Mouse (Mus musculus) hindbrain, embryonic 16.5 days (tissue): ENCODE data around the gene Lepr. TPM values are rescaled to one million over a fixed set of nuclear protein-coding genes. Genes with fewer than 3 reads are reported as not detected.

Experiments
- ATAC-seq: fragments of 200-750 bp; cut with Nextera tagmentation; 2 replicates; pipeline ENCODE4 v1.8.0; 2017; ENCODE audit warnings: moderate TSS enrichment, moderate library complexity
- H3K27ac ChIP-seq: fragments of 300-500 bp; sonication (generic); 2 replicates; pipeline ENCODE4 v1.5.1; 2014; ENCODE audit warnings: low read depth, mild to moderate bottlenecking, control low read depth, low read length, moderate library complexity
- H3K27me3 ChIP-seq: fragments of 300-500 bp; sonication (generic); replicated peaks from 2 replicates; pipeline ENCODE4 v1.6.1; 2014; ENCODE audit warnings: low read length; ENCODE audit not compliant: control insufficient read depth, insufficient read depth
- H3K36me3 ChIP-seq: fragments of 300-500 bp; sonication (generic); 2 replicates; pipeline ENCODE4 v1.6.1; 2014; ENCODE audit warnings: mild to moderate bottlenecking, low read length, moderate library complexity, mixed read lengths; ENCODE audit not compliant: control insufficient read depth, insufficient read depth
- H3K4me1 ChIP-seq: fragments of 300-500 bp; sonication (generic); 2 replicates; pipeline ENCODE4 v1.6.1; 2014; ENCODE audit warnings: low read depth, low read length; ENCODE audit not compliant: control insufficient read depth, insufficient read depth
- H3K4me2 ChIP-seq: fragments of 300-500 bp; sonication (generic); 2 replicates; pipeline ENCODE4 v1.6.1; 2014; ENCODE audit warnings: mild to moderate bottlenecking, low read length, control low read depth, moderate library complexity
- H3K4me3 ChIP-seq: fragments of 300-500 bp; sonication (generic); 2 replicates; pipeline ENCODE4 v1.5.1; 2014; ENCODE audit warnings: mild to moderate bottlenecking, low read length, control low read depth, moderate library complexity
- H3K9ac ChIP-seq: fragments of 300-500 bp; sonication (generic); 2 replicates; pipeline ENCODE4 v1.6.1; 2014; ENCODE audit warnings: low read depth, mild to moderate bottlenecking, control low read depth, low read length, moderate library complexity
- H3K9me3 ChIP-seq: fragments of 300-500 bp; sonication (generic); 2 replicates; pipeline ENCODE4 v1.6.1; 2014; ENCODE audit warnings: mild to moderate bottlenecking, low read length, moderate library complexity; ENCODE audit not compliant: control insufficient read depth
- WGBS: fragments of 180-500 bp; shearing (Covaris S2); extraction: QIAGEN DNeasy Blood & Tissue Kit; methylation state at CpG from one replicate; pipeline ENCODE4 v1.1.7; 2014; 5-methylcytosine and 5-hydroxymethylcytosine counted together
- polyA plus RNA-seq: library from polyadenylated mRNA; unstranded; fragments of >200 nt; fragmentation: Nextera tagmentation; extraction: Ambion mirVana; gene quantifications from 2 replicates; pipeline ENCODE4 v1.2.1, GENCODE M21; 2015

The Lepr gene
- polyA plus RNA-seq, 1 experiment from 2014 or later = 4.1 TPM

GRCm38 (mm10) chr4:101689241-101689640 lies 28.0 kb upstream of the Lepr start:
- no peak overlapping the region for H3K27ac ChIP-seq
- 82% methylated on average over 4 of the region's 4 CpGs for WGBS
- no peak overlapping the region for H3K4me2 ChIP-seq
- H3K9me3 ChIP-seq = no peaks in the 10 kb centered on the region
- H3K4me1 ChIP-seq = no peaks in the 10 kb centered on the region
- no peak overlapping the region for H3K4me3 ChIP-seq
- no peak for ATAC-seq
- no peaks in the 10 kb centered on the region for H3K36me3 ChIP-seq
- no peaks in the 10 kb centered on the region for H3K27me3 ChIP-seq
- H3K9ac ChIP-seq = no peak overlapping the region

- WGBS = 75% methylated on average over 5 of the region's 5 CpGs
These were observed 27.6 kb upstream of the Lepr start for GRCm38 (mm10) chr4:101689645-101690044.

GRCm38 (mm10) chr4:101692892-101693291 lies 24.3 kb upstream of the Lepr start:
- Histone ChIP-seq H3K27me3 (no peaks in the 10 kb centered on the region), H3K9ac (no peak overlapping the region), H3K4me1 (no peaks in the 10 kb centered on the region), H3K4me2 (no peak overlapping the region), H3K4me3 (no peak overlapping the region), H3K9me3 (no peaks in the 10 kb centered on the region), H3K36me3 (no peaks in the 10 kb centered on the region), H3K27ac (no peak overlapping the region)
- no peak for ATAC-seq
- 57% methylated on average over 4 of the region's 4 CpGs for WGBS

More at GRCm38 (mm10) chr4:101689645-101690044, 27.6 kb upstream of the Lepr start:
- Histone ChIP-seq H3K4me1 (no peaks in the 10 kb centered on the region), H3K9ac (no peak overlapping the region), H3K36me3 (no peaks in the 10 kb centered on the region), H3K27ac (no peak overlapping the region), H3K9me3 (no peaks in the 10 kb centered on the region), H3K4me2 (no peak overlapping the region), H3K27me3 (no peaks in the 10 kb centered on the region), H3K4me3 (no peak overlapping the region)
- no peak for ATAC-seq

- Histone ChIP-seq H3K4me2 (no peak overlapping the region), H3K36me3 (no peaks in the 10 kb centered on the region)
- WGBS = 73% methylated on average over 6 of the region's 6 CpGs
These were observed 22.7 kb upstream of the Lepr start for GRCm38 (mm10) chr4:101694529-101694928.

GRCm38 (mm10) chr4:101697236-101697635 lies 20.0 kb upstream of the Lepr start:
- no peaks in the 10 kb centered on the region for H3K4me1 ChIP-seq

More at GRCm38 (mm10) chr4:101694529-101694928, 22.7 kb upstream of the Lepr start:
- H3K9me3 ChIP-seq = no peaks in the 10 kb centered on the region
- no peak overlapping the region for H3K4me3 ChIP-seq
- no peak overlapping the region for H3K27ac ChIP-seq
- ATAC-seq = no peak
- H3K27me3 ChIP-seq = no peaks in the 10 kb centered on the region
- H3K9ac ChIP-seq = no peak overlapping the region
- no peaks in the 10 kb centered on the region for H3K4me1 ChIP-seq

DNA sequence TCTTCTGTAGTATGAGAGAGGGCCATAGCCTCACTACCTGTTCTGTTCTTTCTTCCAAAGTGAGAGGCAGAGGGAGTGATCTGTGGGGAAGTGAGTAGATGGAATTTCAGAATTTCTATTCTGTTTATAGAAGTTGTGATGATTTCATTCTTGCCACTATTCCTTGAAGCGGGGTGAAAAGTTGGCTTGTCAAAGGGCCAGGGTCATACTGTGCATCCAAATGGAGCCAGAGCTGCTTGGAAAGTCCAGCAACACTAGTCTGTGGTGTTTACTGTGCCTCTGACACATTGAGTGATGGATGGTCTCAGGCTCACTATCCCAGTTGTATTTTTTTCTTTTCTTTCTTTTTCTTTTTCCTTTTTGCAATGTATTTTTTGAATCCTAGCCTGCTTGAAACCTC lies 17.8 kb upstream of the Lepr start:
- Histone ChIP-seq H3K4me3 (no peak overlapping the region), H3K4me1 (no peaks in the 10 kb centered on the region), H3K27me3 (no peaks in the 10 kb centered on the region), H3K4me2 (no peak overlapping the region), H3K27ac (no peak overlapping the region), H3K36me3 (no peaks in the 10 kb centered on the region), H3K9ac (no peak overlapping the region), H3K9me3 (no peaks in the 10 kb centered on the region)
- 70% methylated on average over 1 of the region's 1 CpGs for WGBS
- no peak for ATAC-seq

More at GRCm38 (mm10) chr4:101697236-101697635, 20.0 kb upstream of the Lepr start:
- no peak overlapping the region for H3K4me2 ChIP-seq
- H3K27ac ChIP-seq = no peak overlapping the region
- no peaks in the 10 kb centered on the region for H3K9me3 ChIP-seq
- no peaks in the 10 kb centered on the region for H3K36me3 ChIP-seq
- ATAC-seq = no peak
- 82% methylated on average over 3 of the region's 3 CpGs for WGBS
- no peak overlapping the region for H3K4me3 ChIP-seq
- H3K9ac ChIP-seq = no peak overlapping the region
- H3K27me3 ChIP-seq = no peaks in the 10 kb centered on the region

DNA sequence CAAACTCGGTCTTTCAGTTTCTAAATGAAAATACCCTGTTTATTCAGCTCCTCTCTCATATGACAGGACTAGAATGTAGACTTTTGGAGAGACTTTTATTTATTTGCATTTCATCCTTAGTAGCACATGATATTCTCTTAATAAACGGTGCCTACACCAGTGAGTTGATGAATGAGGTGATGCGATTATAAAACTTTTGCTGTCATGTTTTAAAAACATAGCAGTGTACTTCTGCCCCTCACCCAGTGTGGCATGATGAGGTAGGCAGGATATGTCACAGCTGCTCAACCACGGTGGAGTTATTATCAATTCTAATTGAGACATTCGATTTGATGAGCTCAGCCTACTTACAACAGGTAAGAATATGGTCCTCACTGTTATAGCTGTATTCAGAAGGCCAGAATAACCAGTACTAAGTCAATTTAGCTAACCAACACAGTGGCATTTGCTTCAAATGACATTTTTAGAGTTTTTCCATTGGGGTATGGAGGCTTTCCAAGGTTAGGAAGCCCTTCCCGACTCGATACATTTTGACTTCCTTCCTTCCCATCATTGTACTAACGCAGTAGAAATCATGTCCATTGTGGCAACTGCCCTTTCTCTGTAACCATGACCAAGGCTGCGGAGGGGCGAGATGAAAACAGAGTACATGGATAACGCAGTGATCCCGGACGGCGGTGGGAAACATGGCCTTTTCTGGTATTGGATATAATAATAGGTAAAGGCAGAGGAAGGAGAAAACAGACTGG lies 16.1 kb upstream of the Lepr start:
- Histone ChIP-seq H3K9ac (no peak overlapping the region), H3K4me1 (no peaks in the 10 kb centered on the region), H3K9me3 (no peaks in the 10 kb centered on the region), H3K36me3 (no peaks in the 10 kb centered on the region), H3K4me3 (no peak overlapping the region), H3K27ac (no peak overlapping the region), H3K4me2 (no peak overlapping the region), H3K27me3 (no peaks in the 10 kb centered on the region)
- WGBS = 89% methylated on average over 14 of the region's 14 CpGs
- ATAC-seq = no peak

DNA sequence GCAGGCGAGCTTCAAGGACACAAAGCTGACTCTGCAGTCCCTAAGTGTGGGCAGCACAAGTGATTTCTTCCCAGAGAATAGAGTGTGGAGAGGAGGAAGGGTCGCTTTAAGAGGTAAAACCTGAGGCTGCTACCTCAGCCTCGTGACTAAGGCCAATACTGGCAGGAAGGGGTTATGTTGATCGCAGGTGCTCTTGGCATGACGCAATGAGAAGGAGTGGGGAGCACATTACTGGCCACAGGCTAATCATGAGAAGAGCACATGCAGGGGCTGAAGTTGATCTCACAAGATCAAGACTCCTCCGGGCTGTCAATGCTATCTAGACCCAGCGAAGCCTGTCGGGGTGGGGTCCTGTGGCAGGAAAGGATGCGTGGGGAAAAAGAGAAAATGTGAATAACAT lies 11.9 kb upstream of the Lepr start:
- H3K4me3 ChIP-seq = no peak overlapping the region
- 84% methylated on average over 9 of the region's 9 CpGs for WGBS
- no peak overlapping the region for H3K4me2 ChIP-seq
- H3K9me3 ChIP-seq = no peaks in the 10 kb centered on the region
- H3K36me3 ChIP-seq = no peaks in the 10 kb centered on the region
- no peak overlapping the region for H3K27ac ChIP-seq
- no peak overlapping the region for H3K9ac ChIP-seq
- ATAC-seq = no peak
- H3K4me1 ChIP-seq = no peaks in the 10 kb centered on the region
- no peaks in the 10 kb centered on the region for H3K27me3 ChIP-seq

- H3K9ac ChIP-seq = no peak overlapping the region
- H3K4me3 ChIP-seq = no peak overlapping the region
- H3K36me3 ChIP-seq = no peaks in the 10 kb centered on the region
- no peaks in the 10 kb centered on the region for H3K27me3 ChIP-seq
- no peaks in the 10 kb centered on the region for H3K9me3 ChIP-seq
- H3K27ac ChIP-seq = no peak overlapping the region
- 62% methylated on average over 2 of the region's 2 CpGs for WGBS
- H3K4me2 ChIP-seq = no peak overlapping the region
- ATAC-seq = no peak
- no peaks in the 10 kb centered on the region for H3K4me1 ChIP-seq
These were observed 10.0 kb upstream of the Lepr start for GRCm38 (mm10) chr4:101707234-101707633.
